Mouse (Mus musculus): ENCODE results near the gene Arpc1a.
"Not testable (repeated sequence)": the region's sequence is repeated elsewhere in the genome, so short reads cannot be mapped to it uniquely, and the experiment has no call there.

The Arpc1a gene

GRCm38 (mm10) chr5:145104328-145104727, 20.7 kb downstream of the Arpc1a start:
- DNase-seq (ENCODE audit: low spot score in 2 of 2): no peak

- DNase-seq (ENCODE audit: low spot score in 2 of 2): no peak
These were observed 22.2 kb downstream of the Arpc1a start for GRCm38 (mm10) chr5:145105694-145106275.

DNA sequence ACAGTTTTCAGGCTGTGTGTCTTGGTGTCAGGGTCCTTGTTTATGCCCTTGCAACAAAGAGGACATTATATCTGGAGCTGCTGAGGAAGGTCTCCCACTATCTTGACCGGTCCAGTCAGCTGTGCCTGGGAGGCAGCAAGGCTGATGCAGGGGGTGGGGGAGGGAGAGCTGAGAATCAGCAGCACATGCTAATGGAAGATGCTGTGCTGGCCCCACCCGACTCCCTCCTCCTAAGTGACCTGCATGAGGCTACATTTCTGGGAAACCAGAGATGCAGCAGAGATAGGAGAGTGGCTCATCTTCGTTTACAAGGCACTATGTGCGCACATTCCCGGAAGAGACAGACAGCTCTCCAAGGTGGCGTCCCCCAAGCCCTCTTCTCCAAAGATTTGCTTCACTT, 26.8 kb downstream of the Arpc1a start:
- no peak for DNase-seq (ENCODE audit: low spot score in 2 of 2)

DNA sequence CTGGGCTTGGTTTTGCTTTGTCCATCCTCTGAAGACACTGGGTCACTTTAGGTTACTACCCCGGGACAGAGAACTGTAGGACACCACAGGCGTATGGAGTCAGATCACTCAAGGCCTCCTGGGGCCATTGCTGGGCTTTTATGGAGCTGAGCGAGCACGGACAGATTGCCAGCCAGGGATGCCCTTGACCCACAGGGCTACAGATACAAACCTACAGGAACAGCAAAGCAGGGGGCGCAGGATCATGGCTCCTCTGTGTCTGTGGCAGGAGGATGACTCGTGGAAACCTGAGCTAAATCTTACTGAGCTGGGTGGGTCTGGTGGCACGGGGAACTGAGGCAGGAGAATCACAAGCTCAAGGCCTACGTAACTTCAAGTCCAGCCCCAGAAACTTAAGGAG, 28.9 kb downstream of the Arpc1a start:
- no peak for DNase-seq (ENCODE audit: low spot score in 2 of 2)

DNA sequence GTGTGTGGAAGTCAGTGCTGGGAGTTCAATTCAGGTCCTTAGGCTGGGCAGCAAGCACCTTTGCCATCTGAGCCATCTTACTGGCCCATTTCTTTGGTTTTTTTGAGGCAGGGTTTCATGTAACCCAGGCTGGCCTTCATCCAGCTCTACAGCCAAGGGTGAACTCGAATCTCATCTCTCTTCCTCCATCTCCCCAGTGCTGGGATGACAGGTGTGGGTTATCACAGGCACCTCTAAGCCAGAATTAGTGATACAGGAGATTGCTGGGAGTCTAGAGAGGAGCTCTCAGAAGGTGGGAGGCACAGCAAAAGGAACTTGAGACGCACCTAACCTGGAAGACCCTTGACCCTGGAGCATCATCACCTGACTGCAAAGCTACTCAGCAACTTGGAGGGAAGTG, 29.8 kb downstream of the Arpc1a start:
- no peak for DNase-seq (ENCODE audit: low spot score in 2 of 2)

DNA sequence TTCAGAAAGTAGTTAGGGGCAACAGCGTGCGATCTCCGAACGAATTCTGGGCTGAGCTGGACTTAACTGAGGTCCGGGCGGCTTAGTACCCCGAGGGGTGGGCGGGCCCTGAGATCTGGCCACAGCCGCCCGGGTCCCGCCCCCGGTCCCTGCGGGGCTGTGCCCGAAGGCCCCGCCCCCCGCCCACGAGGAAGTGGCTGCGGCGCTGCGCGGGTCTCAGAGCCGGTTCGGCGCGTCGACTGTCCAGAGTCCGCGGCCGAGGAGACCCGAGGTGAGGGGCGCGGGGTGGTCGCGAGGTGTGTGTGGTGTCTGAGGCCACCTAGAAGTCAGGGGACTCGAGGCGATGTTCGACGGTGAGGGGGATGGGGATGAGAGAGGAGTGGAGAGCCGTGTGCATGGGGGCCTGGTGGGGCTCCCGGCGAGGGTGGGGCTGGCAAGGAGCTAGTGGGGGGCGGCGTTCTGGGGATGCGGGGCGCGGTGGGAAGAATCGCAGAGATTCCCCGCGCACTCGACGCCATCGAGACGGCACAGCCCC, 30.5 kb downstream of the Arpc1a start, which contains the start of gene Arpc1b:
TSS of gene Arpc1b (plus strand) at position 145 of the 535 bp plus-strand sequence.
- peak in 1 of 2 experiments; percentile 47 for DNase-seq (ENCODE audit: low spot score in 2 of 2)

DNA sequence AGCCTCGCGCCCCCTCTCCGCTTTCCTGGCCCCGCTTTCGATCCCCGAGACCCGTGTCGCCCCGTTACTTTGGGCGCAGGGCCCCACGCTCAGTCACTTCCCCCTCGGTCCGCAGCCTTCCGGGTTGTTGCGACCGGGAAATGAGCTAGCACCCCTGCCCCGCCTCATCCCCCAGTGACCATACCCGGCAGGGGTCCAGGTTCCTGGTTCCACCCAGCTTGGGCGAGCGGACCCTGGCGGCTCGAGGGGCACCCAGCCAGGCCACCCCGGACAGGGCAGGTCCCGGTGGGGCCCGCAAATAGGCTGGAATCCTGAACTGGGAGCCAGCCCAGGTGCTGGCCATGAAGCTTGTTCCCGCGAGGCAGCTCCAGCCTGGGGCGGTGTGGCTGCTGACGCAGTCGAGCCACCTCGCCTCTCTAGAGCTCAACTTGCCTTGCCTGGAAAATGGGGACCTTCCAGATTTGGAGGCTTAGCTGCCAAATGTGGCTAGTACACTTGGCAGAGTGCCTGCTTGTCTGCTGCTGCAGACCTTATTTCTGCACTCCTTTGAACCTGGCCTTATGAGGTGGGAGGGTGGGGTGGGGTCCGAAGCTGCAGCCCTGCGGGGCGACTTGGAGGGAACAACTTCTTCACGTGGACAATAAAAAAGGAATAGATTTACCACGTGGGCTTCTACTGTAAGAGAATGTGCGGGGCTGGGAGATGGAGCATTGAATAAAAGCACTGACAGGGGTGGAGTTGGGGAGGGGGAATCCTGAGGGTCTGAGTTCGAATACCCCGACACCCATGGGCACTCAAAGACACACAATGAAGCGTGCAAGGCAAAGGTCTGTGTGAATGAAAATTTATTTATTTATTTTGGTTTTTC, 31.2 kb downstream of the Arpc1a start:
- peak in 1 of 2 experiments; percentile 35 for DNase-seq (ENCODE audit: low spot score in 2 of 2)

GRCm38 (mm10) chr5:145115736-145116135, 32.1 kb downstream of the Arpc1a start:
- no peak for DNase-seq (ENCODE audit: low spot score in 2 of 2)

GRCm38 (mm10) chr5:145116316-145116715, 32.7 kb downstream of the Arpc1a start:
- DNase-seq (ENCODE audit: low spot score in 2 of 2): no peak

DNA sequence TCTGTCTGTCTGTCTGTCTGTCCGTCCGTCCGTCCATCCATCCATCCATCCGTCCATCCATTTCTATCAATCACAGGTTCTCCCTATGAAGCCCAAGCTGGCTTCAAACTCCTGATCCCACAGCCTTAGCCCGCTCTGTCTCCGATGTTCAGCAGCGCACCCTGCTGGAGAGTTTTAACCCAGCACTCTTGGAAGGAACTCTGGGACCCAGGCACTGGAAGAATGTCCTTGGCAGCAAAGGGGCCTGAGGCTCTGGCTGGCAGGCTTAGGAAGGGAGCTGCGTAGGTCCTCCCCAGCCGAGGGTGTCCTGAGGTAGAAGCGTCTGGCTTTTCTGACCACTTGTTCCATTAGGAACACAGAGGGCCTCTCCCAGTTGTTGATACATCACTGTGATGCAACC, 33.3 kb downstream of the Arpc1a start:
- no peak for DNase-seq (ENCODE audit: low spot score in 2 of 2)

GRCm38 (mm10) chr5:145118005-145118404, 34.4 kb downstream of the Arpc1a start:
- no peak for DNase-seq (ENCODE audit: low spot score in 2 of 2)

GRCm38 (mm10) chr5:145118461-145118860, 34.8 kb downstream of the Arpc1a start:
- DNase-seq (ENCODE audit: low spot score in 2 of 2): no peak

DNA sequence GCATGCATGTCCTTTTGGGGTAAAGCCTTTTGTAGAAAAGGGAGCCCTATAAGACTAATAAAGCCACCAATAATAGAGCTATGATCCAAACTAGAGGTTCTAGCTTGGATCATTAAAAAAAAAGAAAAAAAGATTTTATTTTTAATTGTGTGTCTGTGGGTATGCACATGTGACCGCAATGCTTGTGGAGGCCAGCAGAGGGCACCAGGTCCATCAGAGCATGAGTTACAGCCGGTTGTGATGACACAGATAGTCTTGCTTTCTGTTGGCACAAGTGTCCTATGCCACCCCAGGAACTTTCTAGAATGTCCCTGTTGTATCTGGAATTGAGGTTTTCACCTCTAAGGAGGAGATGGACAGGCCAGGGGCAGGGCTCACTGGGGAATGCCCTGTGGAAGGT, 35.8 kb downstream of the Arpc1a start:
- no peak for DNase-seq (ENCODE audit: low spot score in 2 of 2)

- no peak for DNase-seq (ENCODE audit: low spot score in 2 of 2)
These were observed 37.3 kb downstream of the Arpc1a start for GRCm38 (mm10) chr5:145120921-145121320.

DNA sequence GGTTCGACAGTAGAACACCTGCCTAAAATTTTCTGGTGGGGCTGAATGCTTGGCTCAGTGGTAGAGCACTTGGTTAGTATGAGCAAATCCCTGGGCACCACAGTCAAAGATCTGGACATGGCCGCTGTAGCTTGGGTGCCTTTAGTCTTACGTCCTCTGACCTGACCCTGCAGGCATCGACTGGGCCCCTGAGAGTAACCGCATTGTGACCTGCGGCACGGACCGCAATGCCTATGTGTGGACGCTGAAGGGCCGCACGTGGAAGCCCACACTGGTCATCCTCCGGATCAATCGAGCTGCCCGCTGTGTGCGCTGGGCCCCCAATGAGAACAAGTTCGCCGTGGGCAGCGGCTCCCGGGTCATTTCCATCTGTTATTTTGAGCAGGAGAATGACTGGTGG, 39.8 kb downstream of the Arpc1a start:
- no peak for DNase-seq (ENCODE audit: low spot score in 2 of 2)

GRCm38 (mm10) chr5:145126580-145126979, 43.0 kb downstream of the Arpc1a start:
- no peak for DNase-seq (ENCODE audit: low spot score in 2 of 2)

- no peak for DNase-seq (ENCODE audit: low spot score in 2 of 2)
These were observed 45.5 kb downstream of the Arpc1a start for GRCm38 (mm10) chr5:145129124-145129523.

DNA sequence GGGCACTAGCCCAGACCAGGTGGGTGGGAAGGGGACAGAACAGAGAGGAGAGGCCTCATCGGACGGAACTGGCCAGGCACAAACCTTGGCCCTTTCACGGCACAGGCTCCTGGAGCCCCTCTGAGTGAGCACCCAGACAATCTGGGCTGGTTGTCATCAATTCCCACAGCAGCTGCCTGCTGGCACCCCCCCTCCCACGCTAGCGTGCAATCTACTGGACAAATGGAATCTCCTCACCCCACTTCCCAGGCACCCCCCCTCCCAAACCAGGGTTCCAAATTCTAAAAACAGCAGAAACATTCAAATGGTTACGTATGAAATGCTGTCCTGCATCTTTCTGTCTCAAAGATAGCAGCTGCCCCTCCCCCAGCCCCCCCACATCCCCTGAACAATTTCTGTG, 46.1 kb downstream of the Arpc1a start:
- DNase-seq (ENCODE audit: low spot score in 2 of 2): not testable (repeated sequence)

GRCm38 (mm10) chr5:145130191-145130590, 46.6 kb downstream of the Arpc1a start:
- DNase-seq (ENCODE audit: low spot score in 2 of 2): no peak

- no peak for DNase-seq (ENCODE audit: low spot score in 2 of 2)
These were observed 47.4 kb downstream of the Arpc1a start for GRCm38 (mm10) chr5:145130995-145131394.

GRCm38 (mm10) chr5:145133275-145133674, 49.6 kb downstream of the Arpc1a start:
- not testable (repeated sequence) for DNase-seq (ENCODE audit: low spot score in 2 of 2)

- no peak for DNase-seq (ENCODE audit: low spot score in 2 of 2)
These were observed 55.2 kb downstream of the Arpc1a start for GRCm38 (mm10) chr5:145138836-145139235.
